Mouse (Mus musculus) limb, embryonic 10.5 days (tissue): Measurements from ENCODE around the gene Hist4h4. TPM values are rescaled to one million over a fixed set of nuclear protein-coding genes. Genes with fewer than 3 reads are reported as not detected.

Experiments used
- DNase-seq: peaks from one replicate; pipeline ENCODE4 v3.0.0-alpha.2; 2017; ENCODE audit warnings: low spot score
- H3K27ac ChIP-seq: fragments of 300-500 bp; sonication (generic); 2 replicates; pipeline ENCODE4 v1.5.1; 2016; ENCODE audit warnings: mild to moderate bottlenecking
- H3K27me3 ChIP-seq: fragments of 300-500 bp; sonication (generic); 2 replicates; pipeline ENCODE4 v1.6.1; 2016; ENCODE audit warnings: low read depth, mild to moderate bottlenecking; ENCODE audit not compliant: poor library complexity, severe bottlenecking
- H3K36me3 ChIP-seq: fragments of 300-500 bp; sonication (generic); 2 replicates; pipeline ENCODE4 v1.6.1; 2016; ENCODE audit warnings: mild to moderate bottlenecking, moderate library complexity
- H3K4me1 ChIP-seq: fragments of 300-500 bp; sonication (generic); 2 replicates; pipeline ENCODE4 v1.6.1; 2016
- H3K4me3 ChIP-seq: fragments of 300-500 bp; sonication (generic); 2 replicates; pipeline ENCODE4 v1.5.1; 2016; ENCODE audit warnings: mild to moderate bottlenecking, moderate library complexity
- H3K9me3 ChIP-seq: fragments of 300-500 bp; sonication (generic); replicated peaks from 2 replicates; pipeline ENCODE4 v1.6.1; 2016; ENCODE audit warnings: mild to moderate bottlenecking
- WGBS: fragments of 180-500 bp; shearing (Covaris S2); methylation state at CpG from one replicate; pipeline ENCODE4 v1.1.7; 2016; 5-methylcytosine and 5-hydroxymethylcytosine counted together
- polyA plus RNA-seq: library from polyadenylated mRNA; unstranded; fragments of >200 nt; fragmentation: Nextera tagmentation; extraction: Ambion mirVana; gene quantifications from 2 replicates; pipeline ENCODE4 v1.2.1, GENCODE M21; 2016

Gene Hist4h4
- 0.65 and 0.68 TPM in 2 replicates for polyA plus RNA-seq

- Histone ChIP-seq H3K27me3 (no peaks in the 10 kb centered on the region), H3K36me3 (no peaks in the 10 kb centered on the region), H3K9me3 (no peaks in the 10 kb centered on the region), H3K4me3 (peak within 1 kb of the TSS; percentile 64), H3K4me1 (peaks cover 35% of the 10 kb centered on the region), H3K27ac (peak within 1 kb of the TSS; percentile 99)
- WGBS = 0% methylated on average over 50 of the region's 50 CpGs
- DNase-seq = peak; percentile 94
Measured at GRCm38 (mm10) chr6:136803739-136804633, at the start of gene Hist4h4. Gene Hist4h4 (minus strand): TSS chr6:136804415.

- Histone ChIP-seq H3K27me3 (no peaks in the 10 kb centered on the region), H3K4me1 (peaks cover 47% of the 10 kb centered on the region), H3K4me3 (no peak overlapping the region), H3K27ac (peak overlapping the region; percentile 78), H3K36me3 (no peaks in the 10 kb centered on the region), H3K9me3 (no peaks in the 10 kb centered on the region)
- DNase-seq = no peak
- WGBS = 50% methylated on average over 3 of the region's 3 CpGs
Measured at GRCm38 (mm10) chr6:136852762-136853161, 48.5 kb upstream of the Hist4h4 start.

GRCm38 (mm10) chr6:136852348-136852747 is 48.1 kb upstream of the Hist4h4 start:
- Histone ChIP-seq H3K4me1 (peaks cover 43% of the 10 kb centered on the region), H3K27ac (peak overlapping the region; percentile 78), H3K36me3 (no peaks in the 10 kb centered on the region), H3K27me3 (no peaks in the 10 kb centered on the region), H3K9me3 (no peaks in the 10 kb centered on the region), H3K4me3 (no peak overlapping the region)
- no peak for DNase-seq
- WGBS = 83% methylated on average over 4 of the region's 4 CpGs

GRCm38 (mm10) chr6:136850267-136850666 is 46.1 kb upstream of the Hist4h4 start:
- Histone ChIP-seq H3K4me3 (no peak overlapping the region), H3K4me1 (peaks cover 25% of the 10 kb centered on the region), H3K27ac (no peak overlapping the region), H3K9me3 (no peaks in the 10 kb centered on the region), H3K36me3 (no peaks in the 10 kb centered on the region), H3K27me3 (no peaks in the 10 kb centered on the region)
- WGBS = 75% methylated on average over 6 of the region's 6 CpGs
- DNase-seq = no peak

GRCm38 (mm10) chr6:136848971-136849370 is 44.8 kb upstream of the Hist4h4 start:
- H3K27me3 ChIP-seq = no peaks in the 10 kb centered on the region
- H3K9me3 ChIP-seq = no peaks in the 10 kb centered on the region
- no peak overlapping the region for H3K4me3 ChIP-seq
- no peak for DNase-seq
- no peaks in the 10 kb centered on the region for H3K36me3 ChIP-seq
- no peak overlapping the region for H3K27ac ChIP-seq
- H3K4me1 ChIP-seq = peaks cover 19% of the 10 kb centered on the region
- WGBS = 90% methylated on average over 5 of the region's 5 CpGs

GRCm38 (mm10) chr6:136848399-136848798 is 44.2 kb upstream of the Hist4h4 start:
- 90% methylated on average over 8 of the region's 8 CpGs for WGBS

GRCm38 (mm10) chr6:136847790-136848189 is 43.6 kb upstream of the Hist4h4 start:
- DNase-seq = peak; percentile 68
- H3K27ac ChIP-seq = no peak overlapping the region
- 29% methylated on average over 2 of the region's 2 CpGs for WGBS
- H3K4me3 ChIP-seq = no peak overlapping the region
- H3K4me1 ChIP-seq = peaks cover 14% of the 10 kb centered on the region
- H3K36me3 ChIP-seq = no peaks in the 10 kb centered on the region
- no peaks in the 10 kb centered on the region for H3K9me3 ChIP-seq
- no peaks in the 10 kb centered on the region for H3K27me3 ChIP-seq

More at GRCm38 (mm10) chr6:136848399-136848798, 44.2 kb upstream of the Hist4h4 start:
- Histone ChIP-seq H3K9me3 (no peaks in the 10 kb centered on the region), H3K36me3 (no peaks in the 10 kb centered on the region), H3K4me1 (peaks cover 19% of the 10 kb centered on the region), H3K27me3 (no peaks in the 10 kb centered on the region), H3K27ac (no peak overlapping the region), H3K4me3 (no peak overlapping the region)
- DNase-seq = no peak

- WGBS = 88% methylated on average over 3 of the region's 3 CpGs
- peaks cover 9% of the 10 kb centered on the region for H3K4me1 ChIP-seq
- no peak for DNase-seq
- no peaks in the 10 kb centered on the region for H3K9me3 ChIP-seq
- no peaks in the 10 kb centered on the region for H3K27me3 ChIP-seq
- H3K4me3 ChIP-seq = no peak overlapping the region
- no peaks in the 10 kb centered on the region for H3K36me3 ChIP-seq
- H3K27ac ChIP-seq = no peak overlapping the region
Measured at GRCm38 (mm10) chr6:136847267-136847666, 43.1 kb upstream of the Hist4h4 start.

- H3K4me1 ChIP-seq = peaks cover 4% of the 10 kb centered on the region; the same call in 1 of the 2 replicates
- no peak for DNase-seq
- H3K36me3 ChIP-seq = no peaks in the 10 kb centered on the region
- no peak overlapping the region for H3K27ac ChIP-seq
- H3K9me3 ChIP-seq = no peaks in the 10 kb centered on the region
- H3K4me3 ChIP-seq = no peak overlapping the region
- 80% methylated on average over 5 of the region's 5 CpGs for WGBS
- H3K27me3 ChIP-seq = no peaks in the 10 kb centered on the region
Measured at GRCm38 (mm10) chr6:136845706-136846480, 41.7 kb upstream of the Hist4h4 start.

GRCm38 (mm10) chr6:136844903-136845302 is 40.7 kb upstream of the Hist4h4 start:
- no peaks in the 10 kb centered on the region for H3K9me3 ChIP-seq
- H3K36me3 ChIP-seq = no peaks in the 10 kb centered on the region
- H3K4me1 ChIP-seq = no peaks in the 10 kb centered on the region
- 75% methylated on average over 2 of the region's 2 CpGs for WGBS
- H3K4me3 ChIP-seq = no peak overlapping the region
- H3K27ac ChIP-seq = no peak overlapping the region
- DNase-seq = no peak
- no peaks in the 10 kb centered on the region for H3K27me3 ChIP-seq

- Histone ChIP-seq H3K4me1 (no peaks in the 10 kb centered on the region), H3K27me3 (no peaks in the 10 kb centered on the region), H3K27ac (no peak overlapping the region), H3K9me3 (no peaks in the 10 kb centered on the region), H3K36me3 (no peaks in the 10 kb centered on the region), H3K4me3 (no peak overlapping the region)
- WGBS = 90% methylated on average over 3 of the region's 3 CpGs
- DNase-seq = no peak
Measured at GRCm38 (mm10) chr6:136837323-136837722, 33.1 kb upstream of the Hist4h4 start.

GRCm38 (mm10) chr6:136835352-136835751 is 31.1 kb upstream of the Hist4h4 start, which contains the start of gene Smco3:
Gene Smco3 (minus strand): TSS chr6:136835452.
- Histone ChIP-seq H3K9me3 (no peaks in the 10 kb centered on the region), H3K27ac (no peak within 1 kb of the TSS), H3K4me3 (no peak within 1 kb of the TSS), H3K36me3 (no peaks in the 10 kb centered on the region), H3K4me1 (no peaks in the 10 kb centered on the region; the same call in 1 of the 2 replicates), H3K27me3 (no peaks in the 10 kb centered on the region)
- DNase-seq = no peak
- 61% methylated on average over 4 of the region's 4 CpGs for WGBS

GRCm38 (mm10) chr6:136831712-136832111 is 27.5 kb upstream of the Hist4h4 start:
- no peaks in the 10 kb centered on the region for H3K36me3 ChIP-seq
- no peak overlapping the region for H3K4me3 ChIP-seq
- H3K9me3 ChIP-seq = no peaks in the 10 kb centered on the region
- DNase-seq = no peak
- WGBS = 77% methylated on average over 5 of the region's 5 CpGs
- no peaks in the 10 kb centered on the region for H3K27me3 ChIP-seq
- peaks cover 7% of the 10 kb centered on the region for H3K4me1 ChIP-seq
- no peak overlapping the region for H3K27ac ChIP-seq
